Mouse (Mus musculus): ENCODE measurements around the gene Itga7.
A peak's percentile ranks its signal among the peaks of the same experiment; 100 is the strongest.

Itga7 gene

DNA sequence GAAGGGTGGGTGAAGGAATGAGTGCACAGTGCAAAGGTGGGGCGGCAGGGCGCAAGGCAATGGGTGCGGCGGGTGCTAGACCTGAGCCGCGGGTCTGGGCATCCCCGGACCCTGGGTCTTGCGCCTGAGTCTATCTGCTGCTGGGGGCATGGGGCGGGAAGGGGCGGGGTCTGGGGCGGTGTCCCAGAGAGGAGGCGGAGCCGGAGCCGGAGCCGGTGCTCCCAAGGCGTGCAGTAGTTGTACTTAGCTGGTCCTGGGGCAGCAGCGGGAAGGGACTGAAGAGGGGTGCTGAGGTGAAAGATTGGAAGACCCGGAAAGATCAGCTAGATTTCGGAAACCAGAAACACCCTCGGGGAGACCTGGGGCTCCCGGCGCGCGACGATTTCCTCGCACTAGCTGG, at the start of gene Itga7:
TSS of gene Itga7 (plus strand) at position 245 of the 400 bp plus-strand sequence.
- DNase-seq (ENCODE audit: low read depth): peak; percentile 49

DNA sequence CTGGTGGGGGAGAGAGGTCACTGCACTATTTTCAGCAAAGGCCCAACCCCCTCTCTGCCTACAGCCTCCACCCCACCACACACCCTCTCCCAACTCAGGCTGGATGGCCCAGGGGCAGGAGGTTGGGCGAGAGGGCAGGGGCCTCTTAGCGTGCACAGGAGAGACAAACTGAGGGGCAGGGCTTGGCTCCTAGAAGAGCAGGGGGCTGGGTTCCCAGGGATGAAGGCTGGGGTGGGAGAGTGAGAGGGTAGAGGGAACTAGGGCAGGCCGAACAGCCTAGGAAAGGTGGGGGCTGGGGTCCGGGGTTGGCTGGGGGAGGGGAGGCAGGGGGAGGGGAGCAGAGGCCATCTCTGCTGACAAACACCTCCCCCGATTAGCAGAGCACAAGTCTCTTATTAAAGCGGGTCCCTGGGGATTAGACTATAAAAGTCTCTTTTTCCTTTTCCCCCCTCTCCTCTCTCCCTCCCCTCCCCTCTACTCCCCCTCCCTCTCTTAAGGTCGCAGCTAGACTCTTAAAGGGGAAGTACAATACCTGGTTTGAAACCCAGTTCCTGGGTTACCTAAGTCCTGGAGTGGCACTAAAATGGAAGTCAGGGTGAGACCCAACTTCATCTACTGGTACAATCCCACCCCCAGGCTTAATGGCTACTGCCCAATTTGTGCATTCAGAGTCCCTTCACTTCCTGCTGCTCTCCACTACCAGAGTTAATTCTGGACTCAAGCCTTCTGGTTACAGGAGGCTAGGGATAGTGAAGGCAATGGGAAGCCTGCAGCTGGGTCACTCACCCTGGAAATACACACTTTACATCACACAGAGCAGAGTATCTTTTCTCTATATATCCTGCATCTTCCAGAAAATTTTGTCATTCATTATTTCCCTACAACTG, 44.4 kb upstream of the Itga7 start:
- no peak for DNase-seq (ENCODE audit: low read depth)

DNA sequence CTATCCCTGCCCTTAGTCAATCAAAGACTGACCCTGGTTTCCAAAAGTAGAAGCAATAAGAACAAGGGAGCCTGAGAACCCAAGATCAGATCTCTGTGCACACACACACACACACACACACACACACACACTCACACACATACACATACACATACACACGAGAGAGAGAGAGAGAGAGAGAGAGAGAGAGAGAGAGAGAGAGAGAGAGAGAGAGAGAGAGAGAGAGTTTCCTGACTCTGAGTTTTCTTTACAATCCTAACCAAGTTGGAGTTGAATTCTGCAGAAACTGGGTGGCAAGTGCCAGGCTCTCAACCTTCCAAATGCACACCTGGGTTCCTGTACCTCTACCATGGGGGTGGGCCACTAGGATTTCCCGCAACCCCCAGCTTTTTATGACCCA, 43.8 kb upstream of the Itga7 start:
- DNase-seq (ENCODE audit: low read depth): no peak

DNA sequence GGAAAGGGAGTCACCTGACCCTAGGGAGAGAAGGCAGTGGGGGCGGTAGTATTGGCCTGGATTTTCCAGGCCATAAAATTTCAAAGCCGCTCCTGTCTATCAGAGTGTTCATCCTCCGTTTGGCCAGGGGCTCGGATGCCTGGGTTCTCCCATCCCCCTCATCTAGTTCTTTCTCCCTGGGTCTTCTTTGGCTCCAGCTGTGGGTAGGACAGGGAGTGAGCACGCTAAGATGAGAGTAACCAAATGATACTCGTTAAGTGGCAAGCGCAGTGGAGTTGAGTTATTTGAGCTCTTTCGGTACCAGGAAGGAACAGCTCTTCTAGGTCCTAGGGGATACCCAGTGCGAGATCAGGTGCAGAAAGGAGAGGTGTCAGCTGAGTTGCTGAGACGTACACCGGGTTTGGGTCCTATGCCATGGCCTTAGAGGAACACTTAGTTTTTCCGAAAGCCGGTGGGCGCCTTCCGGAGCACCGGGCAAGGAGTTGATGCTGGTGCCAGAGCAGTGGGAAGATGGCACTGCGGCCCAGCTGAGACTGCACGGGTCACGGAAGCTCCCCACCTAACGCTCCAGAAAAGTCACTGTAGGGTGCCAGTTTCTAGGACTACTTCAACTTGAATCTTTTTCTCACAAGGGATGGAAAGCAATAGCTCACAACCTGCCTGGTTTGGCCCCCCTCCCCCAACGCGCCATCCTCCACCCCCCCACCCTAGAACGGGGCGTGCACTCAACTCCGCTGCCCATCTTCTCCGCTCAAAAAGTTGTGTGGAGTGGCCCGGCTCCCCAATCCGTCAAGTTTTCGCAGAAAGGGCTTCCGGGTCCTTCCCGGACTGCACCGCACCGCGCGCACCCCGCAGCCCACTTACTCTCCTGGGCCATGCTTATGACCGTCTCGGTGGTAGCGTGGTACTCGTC, 43.0 kb upstream of the Itga7 start:
- peak; percentile 49 for DNase-seq (ENCODE audit: low read depth)

DNA sequence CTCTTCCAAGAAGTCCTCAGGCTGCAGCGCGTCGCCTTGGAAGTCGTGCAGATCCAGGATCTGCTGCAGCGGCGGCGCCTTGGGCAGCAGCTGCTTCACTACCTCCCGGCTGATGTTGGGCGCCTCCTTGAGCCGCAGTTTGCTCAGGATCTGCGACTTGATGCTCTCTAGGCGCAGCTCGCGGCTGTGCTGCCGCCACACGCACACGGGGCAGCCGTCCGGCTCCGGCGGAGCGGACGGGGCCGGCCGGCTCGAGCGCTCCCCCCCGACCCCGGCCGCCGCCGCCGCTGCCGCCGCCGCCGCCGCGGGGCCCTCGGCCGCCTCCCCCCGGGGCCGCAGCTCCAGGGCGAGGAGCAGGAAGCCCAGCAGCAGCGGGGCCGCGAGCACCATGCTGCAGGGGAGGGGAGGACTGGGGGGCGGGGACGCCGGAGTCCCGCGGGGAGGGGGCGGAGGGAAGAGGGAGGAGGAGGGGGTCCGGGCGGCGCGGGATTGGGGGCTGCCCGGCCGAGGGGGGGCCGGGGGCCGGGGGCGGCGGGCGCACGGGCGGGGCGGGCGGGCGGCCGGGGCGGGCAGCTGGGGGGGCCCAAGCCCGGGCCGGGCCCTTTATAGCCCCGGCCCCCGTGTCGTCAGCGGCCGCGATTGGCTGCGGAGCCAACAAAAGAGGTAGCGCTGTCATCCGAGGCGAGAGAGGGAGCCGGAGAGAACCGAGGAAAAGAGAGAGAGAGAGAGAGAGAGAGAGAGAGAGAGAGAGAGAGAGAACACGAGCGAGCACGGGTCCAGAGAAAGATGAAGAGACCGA, 42.1 kb upstream of the Itga7 start, which contains the start of gene Gdf11:
TSS of gene Gdf11 (minus strand) at position 423 of the 799 bp plus-strand sequence.
- peak; percentile 72 for DNase-seq (ENCODE audit: low read depth)

DNA sequence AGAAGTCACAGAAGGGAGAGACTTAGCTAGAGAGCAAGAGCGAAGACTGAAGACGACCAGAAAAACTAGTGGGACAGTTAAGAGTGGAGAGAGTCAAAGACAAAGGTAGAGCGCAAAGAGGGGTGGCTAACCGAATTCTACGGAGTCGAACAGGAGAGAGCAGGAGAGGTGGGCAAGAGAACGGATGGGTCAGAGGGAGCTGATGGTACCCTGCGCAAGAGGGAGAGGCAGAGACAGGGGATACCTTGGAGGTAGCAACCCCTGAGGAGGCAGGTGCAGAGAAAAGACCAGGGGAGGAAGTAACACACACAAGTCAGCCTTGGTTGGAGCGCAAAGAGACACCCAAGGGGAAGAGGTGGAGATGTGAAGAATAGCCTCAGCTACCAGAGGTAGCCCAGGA, 41.4 kb upstream of the Itga7 start:
- DNase-seq (ENCODE audit: low read depth): peak; percentile 60

DNA sequence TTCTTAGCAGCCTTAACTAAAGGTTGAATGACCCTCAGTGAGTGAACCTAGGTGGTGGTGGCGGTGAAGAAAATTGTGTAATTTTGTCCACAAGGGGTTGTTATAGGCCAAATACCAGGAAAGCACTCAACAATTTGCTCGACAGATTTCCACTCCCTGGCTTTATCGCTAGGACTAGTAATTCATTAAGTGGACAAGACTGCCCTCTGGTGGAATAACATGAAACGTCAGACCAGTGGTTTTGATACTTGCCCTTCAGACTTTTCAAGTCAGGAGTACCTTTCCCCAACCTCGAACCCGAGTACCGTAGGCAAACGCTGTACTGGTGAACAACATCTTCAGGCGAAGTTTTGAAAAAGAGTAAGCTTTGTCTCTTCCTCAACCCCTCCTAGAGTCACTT, 38.2 kb upstream of the Itga7 start:
- DNase-seq (ENCODE audit: low read depth): peak; percentile 93

DNA sequence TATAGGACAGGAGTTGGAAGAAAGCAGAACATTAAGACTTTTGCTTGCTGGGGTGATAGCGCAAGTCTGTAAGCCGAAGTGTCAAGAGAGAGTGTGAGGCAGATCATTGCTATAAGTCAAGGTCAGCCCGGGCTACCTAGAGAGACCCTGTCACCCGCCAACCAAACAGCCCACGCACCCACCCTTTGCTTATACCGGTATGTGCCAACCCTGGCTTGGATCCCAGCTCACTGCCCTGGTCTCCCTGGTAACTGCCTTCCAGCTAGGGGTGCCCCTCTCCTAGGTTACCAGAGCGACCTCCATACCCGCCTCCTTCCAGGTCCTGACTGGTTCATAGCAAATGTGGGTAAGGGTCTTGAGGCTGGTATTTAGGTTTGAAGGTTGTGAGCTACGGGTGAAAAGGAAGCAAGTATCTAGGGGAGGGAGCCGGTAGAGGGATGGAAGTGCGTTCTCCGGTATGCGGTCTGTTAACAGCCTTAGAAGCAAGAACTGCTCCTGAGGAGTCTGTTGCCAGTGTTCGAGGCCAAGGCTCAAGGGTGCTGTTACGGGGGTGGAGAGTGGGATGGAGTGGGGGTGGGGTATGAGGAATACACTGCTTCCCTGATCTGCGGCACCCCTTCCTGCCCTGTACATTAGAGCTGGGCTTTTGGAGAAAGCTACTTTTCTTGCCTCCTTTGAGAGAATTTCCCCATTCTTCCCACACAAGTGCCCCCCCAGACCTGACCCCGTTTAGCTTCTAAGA, 37.5 kb upstream of the Itga7 start:
- DNase-seq (ENCODE audit: low read depth): no peak

DNA sequence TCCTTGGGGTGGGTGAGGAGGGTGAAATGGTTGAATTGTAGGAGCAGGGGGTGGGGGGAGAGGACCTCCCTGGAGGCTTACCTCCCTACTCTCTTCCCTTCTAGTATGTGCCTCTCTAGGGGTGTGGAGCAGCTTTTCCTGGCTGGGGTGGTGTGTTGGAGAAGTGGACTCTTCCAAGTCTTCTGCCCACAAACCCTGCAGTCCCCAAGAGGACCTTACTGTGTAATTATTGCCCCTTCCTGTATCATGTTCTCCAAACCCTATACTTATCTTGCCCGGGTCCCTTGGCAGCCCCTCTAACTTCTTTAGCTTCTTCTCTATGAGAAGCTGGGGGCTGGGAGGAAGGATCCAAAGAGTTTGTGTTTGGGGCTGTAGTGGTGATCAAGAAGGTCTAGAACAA, 36.8 kb upstream of the Itga7 start:
- DNase-seq (ENCODE audit: low read depth): no peak

DNA sequence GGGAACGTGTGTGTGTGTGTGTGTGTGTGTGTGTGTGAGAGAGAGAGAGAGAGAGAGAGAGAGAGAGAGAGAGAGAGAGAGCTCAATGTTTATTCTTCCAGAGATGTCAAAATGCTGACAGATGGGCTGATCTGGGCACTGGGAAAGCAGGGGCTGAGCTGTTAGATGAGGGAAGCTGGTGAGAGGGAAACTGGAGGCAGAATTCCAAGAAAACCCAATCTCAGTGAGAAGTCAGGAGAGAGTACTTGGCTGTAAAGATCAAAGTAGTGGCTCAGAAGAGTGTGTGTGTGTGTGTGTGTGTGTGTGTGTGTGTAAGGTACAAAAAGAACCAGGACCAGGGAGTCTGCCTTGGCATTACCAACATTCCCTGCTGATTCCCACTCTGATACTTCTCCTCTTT, 36.1 kb upstream of the Itga7 start:
- DNase-seq (ENCODE audit: low read depth): no peak

DNA sequence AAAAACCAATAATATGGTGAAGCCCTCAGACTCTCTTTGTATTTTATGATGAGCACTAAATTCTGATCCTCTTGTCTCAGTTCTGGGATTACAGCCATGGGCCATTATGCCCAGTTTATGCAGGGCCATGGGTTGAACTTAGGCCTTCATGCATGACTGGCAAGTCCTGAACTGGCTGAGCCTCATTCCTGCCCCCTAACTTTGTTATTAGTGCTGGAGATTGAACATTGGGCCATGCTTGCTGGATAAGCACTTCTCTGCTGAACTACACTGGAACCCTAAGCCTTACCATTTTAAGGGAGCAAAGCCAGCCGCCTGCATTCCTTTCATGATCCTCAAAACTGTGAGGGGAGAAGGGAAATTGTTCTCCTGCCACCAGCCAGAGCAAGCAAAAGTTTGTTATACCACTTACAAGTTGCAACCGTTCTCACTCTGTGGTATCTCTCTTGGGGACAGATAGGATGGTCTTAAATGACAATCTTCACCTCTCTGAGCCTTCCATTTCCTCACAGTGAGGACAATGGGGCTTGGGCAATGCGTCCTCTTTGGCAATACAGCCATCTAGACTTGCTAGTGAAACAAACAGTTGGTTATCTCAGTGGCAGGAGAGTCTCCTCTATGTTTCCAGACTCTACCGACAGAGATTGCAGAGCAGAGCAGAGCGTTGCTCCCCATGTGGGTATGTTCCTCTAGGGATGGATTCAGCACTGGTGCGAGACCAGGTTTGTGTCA, 33.7 kb upstream of the Itga7 start:
- no peak for DNase-seq (ENCODE audit: low read depth)

DNA sequence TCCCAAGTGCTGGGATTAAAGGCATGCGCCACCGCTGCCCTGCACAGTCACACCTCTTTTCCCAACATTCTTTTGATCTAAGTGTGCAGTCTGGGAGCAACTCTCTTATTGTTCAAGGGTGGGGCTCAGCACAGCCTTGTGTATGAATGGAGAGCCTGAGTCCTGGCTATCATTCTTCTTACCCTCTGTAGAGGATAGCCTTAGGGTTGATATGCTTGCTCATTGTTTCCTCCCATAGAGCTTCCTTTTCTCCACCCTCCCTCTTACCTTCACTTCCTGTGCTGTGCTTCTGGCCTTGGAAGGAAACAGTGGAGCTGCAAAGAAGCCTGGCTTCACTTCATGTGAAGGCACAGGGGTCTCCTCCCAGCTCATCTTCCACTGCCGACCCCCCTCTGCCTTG, 32.9 kb upstream of the Itga7 start, which contains the start of gene Cd63:
TSS of gene Cd63 (plus strand) at position 292 of the 400 bp plus-strand sequence.
- no peak for DNase-seq (ENCODE audit: low read depth)

DNA sequence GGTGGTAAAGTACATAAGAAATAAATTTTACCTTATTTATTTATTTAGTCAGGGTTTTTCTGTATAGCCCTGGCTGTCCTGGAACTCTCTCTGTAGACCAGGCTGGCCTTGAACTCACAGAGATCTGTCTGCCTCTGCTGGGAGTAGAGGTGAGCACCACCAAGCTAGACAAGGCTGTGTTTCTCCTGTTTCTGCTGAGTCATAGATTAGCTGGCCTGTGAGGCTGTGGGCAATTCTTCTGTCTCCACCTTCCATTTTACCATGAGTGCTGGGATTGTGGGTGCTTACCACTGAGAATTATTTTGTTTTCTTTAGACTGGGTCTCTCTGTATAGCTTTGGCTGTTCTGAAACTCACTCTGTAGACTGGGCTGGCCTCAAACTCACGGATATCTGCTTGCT, 32.2 kb upstream of the Itga7 start:
- DNase-seq (ENCODE audit: low read depth): no peak

DNA sequence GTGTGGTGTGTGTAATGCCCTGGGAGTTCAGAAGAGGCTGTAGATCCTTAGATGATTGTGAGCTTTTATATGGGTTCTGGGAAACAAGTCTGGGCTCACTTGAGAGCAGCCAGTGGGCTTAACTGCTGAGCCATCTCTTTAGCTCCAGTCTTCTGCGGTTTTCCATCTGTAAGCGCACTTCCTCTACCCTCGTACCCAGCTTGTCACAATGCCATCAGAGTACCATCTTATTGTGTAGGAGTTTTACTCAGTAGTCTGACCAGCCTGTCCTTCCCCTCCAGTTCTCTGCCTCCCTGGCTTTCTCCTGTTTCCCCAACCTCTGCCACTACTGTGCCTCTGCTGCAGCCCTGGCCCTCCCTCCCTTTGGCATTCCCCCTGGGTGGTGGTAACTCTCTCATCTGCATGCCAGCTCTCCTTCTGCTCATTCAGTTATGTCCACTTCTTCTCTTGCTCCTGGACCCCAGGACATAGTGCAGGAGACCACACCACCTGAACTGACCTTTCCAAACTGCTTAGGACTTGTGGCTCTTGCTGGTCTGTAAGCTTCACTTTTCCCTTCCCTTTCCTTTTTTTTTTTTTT, 31.1 kb upstream of the Itga7 start:
- no peak for DNase-seq (ENCODE audit: low read depth)

DNA sequence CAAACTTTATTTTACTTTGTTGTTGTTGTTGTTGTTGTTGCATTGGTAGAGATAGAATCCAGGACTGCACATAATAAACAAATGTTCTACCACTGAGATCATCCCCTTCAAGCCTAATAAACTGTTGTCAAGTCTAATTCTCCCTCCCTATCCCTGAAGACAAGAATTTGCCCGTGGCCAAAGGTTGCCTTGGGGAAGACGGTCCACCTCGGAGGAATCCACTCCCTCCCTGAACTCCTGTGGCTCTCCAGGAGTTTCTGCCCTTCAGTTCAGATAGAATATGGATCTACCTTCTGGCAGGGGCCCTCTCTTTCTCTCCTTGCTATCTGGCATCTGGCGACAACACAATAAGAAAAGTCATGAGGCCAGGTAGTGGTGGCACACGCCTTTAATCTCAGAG, 28.8 kb upstream of the Itga7 start:
- no peak for DNase-seq (ENCODE audit: low read depth)

DNA sequence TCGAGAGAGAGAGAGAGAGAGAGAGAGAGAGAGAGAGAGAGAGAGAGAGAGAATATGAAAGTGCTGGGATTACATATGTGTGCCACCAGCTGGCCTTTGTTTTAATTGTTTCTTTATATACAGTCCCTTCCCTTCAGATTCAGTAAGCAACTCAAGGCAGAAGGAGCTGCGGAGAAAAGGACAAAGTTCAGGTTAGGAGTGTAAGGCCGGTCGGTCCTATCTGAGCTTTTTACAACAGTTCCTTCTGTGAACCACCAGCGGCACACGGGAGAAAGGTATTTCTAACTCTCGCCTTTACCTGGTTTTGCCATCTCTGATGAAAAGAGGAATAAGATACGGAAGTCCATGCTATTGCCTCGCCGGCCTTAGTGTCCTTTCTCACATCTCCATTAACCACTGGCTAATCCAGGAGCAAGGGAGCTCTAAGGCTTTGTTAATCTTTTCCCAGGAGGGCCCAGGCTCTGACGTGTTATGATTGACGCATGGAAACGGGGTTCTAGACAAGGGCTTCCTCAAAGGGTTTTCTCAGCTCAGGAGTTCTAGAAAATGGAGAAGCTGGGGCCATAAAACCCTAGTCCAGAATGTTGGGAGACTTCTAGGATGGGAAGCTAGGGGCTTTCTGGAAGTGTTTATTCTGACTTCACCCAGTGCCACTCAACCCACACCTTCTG, 24.7 kb upstream of the Itga7 start:
- DNase-seq (ENCODE audit: low read depth): no peak

DNA sequence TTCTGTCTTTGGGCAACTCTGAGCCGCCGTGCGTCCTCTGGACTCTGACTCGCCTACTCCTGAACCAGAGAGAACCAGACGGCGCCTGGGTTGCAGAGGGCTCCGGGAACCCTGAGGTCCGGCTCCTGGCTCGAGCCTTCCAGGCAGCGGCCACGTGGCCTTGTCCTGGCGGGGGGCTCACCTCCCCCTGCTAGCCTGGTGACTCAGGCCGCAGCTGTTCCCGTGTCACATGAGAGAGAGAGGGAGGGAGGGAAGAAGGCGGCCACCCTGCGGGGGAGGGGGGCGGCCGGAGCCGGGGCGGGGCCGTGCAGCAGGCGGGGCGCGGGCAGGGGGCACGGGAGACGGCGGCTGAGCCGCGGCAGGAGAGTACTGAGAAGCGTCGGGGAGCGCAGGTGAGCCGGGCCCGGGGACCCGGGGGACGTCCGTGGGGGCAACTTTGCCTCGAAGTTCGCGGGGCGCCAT, 24.0 kb upstream of the Itga7 start:
- DNase-seq (ENCODE audit: low read depth): no peak

DNA sequence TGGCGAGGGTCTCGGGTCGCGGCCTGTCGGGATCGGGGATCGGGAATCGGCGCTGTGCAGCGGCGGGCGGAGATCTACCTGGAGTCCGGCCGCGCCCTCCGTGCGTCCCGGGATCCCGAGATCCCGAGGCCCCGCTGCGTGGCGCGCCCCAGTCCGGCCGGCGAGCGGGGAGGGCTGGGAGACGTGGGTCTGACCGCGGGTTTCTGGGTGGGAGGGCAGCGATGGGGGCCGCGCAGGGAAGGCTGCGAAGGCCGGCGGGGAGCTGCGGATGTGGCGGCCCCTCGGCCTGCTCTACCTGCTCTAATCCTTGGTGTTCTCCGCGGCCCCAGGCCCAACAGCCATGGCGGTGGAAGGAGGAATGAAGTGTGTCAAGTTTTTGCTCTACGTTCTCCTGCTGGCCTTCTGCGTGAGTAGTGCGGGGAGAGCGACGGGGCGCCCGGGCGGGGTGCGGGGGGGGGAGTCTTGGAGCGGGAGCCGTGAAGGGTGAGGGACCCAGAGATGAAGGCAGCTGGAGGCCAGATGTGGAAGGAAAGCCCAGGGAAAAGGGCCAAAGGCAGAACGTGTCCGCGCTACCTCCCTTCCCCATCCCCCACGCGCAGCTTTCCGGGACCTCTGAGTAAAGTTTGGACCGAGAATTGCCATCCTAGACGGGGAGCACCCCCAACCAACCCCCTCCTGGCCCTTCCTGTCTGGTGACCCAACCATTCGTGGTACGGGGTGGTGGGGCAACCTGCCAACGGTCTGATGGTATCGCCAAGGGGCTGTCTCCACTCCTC, 23.4 kb upstream of the Itga7 start:
- no peak for DNase-seq (ENCODE audit: low read depth)

DNA sequence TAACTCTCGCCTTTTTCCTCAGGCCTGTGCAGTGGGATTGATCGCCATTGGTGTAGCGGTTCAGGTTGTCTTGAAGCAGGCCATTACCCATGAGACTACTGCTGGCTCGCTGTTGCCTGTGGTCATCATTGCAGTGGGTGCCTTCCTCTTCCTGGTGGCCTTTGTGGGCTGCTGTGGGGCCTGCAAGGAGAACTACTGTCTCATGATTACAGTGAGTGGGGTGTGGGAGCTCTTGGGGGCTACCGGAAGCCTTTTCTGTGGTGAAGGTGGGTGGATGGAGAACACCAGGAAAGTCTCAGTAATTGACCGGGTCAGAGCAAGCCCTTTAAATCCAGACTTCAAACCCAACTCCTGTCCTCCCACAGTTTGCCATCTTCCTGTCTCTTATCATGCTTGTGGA, 22.2 kb upstream of the Itga7 start:
- DNase-seq (ENCODE audit: low read depth): no peak

Measured in naive thymus-derived CD4-positive, alpha-beta T cell, adult 2 months (primary cell).